Mouse (Mus musculus) c-Kit-positive CD71-positive TER-119-positive erythroid progenitor cells, embryonic 14.5 days (primary cell): ENCODE data around the gene Anp32e.
"Not testable (repeated sequence)": the region's sequence is repeated elsewhere in the genome, so short reads cannot be mapped to it uniquely, and the experiment has no call there.

ENCODE experiments used
- DNase-seq: peaks from one replicate; pipeline ENCODE4 v3.0.0-alpha.2; 2013; ENCODE audit warnings: low spot score

Anp32e gene

GRCm38 (mm10) chr3:95977079-95977478 is 48.0 kb downstream of the Anp32e start:
- DNase-seq, result no peak

- DNase-seq, result not testable (repeated sequence)
Observed at GRCm38 (mm10) chr3:95977587-95977986, 48.5 kb downstream of the Anp32e start.

GRCm38 (mm10) chr3:95978265-95978664 is 49.2 kb downstream of the Anp32e start:
- DNase-seq, result no peak

- no peak for DNase-seq
Observed at GRCm38 (mm10) chr3:95980276-95980970, 51.4 kb downstream of the Anp32e start.

- DNase-seq, result no peak
Observed at GRCm38 (mm10) chr3:95982129-95982528, 53.1 kb downstream of the Anp32e start.

- no peak for DNase-seq
Observed at GRCm38 (mm10) chr3:95985209-95986000, 56.4 kb downstream of the Anp32e start.

GRCm38 (mm10) chr3:95986001-95986622 is 57.1 kb downstream of the Anp32e start:
- no peak for DNase-seq

GRCm38 (mm10) chr3:95986984-95987383 is 57.9 kb downstream of the Anp32e start:
- DNase-seq, result no peak

- no peak for DNase-seq
Observed at GRCm38 (mm10) chr3:95987386-95988110, 58.5 kb downstream of the Anp32e start.

GRCm38 (mm10) chr3:95988138-95988537 is 59.1 kb downstream of the Anp32e start:
- no peak for DNase-seq

- no peak for DNase-seq
Observed at GRCm38 (mm10) chr3:95988969-95989368, 59.9 kb downstream of the Anp32e start.

GRCm38 (mm10) chr3:95990413-95990941 is 61.4 kb downstream of the Anp32e start:
- DNase-seq, result no peak

- no peak for DNase-seq
Observed at GRCm38 (mm10) chr3:95992990-95993603, 64.1 kb downstream of the Anp32e start.

- no peak for DNase-seq
Observed at GRCm38 (mm10) chr3:95993881-95994280, 64.8 kb downstream of the Anp32e start.

GRCm38 (mm10) chr3:95994381-95994846 is 65.4 kb downstream of the Anp32e start:
- DNase-seq, result no peak

GRCm38 (mm10) chr3:95994975-95995801 is 66.1 kb downstream of the Anp32e start:
- no peak for DNase-seq

- DNase-seq, result no peak
Observed at GRCm38 (mm10) chr3:95995802-95996428, 66.9 kb downstream of the Anp32e start, which contains the start of gene Plekho1. Gene Plekho1, minus strand, starts transcription at chr3:95996001.

GRCm38 (mm10) chr3:95996451-95997073 is 67.5 kb downstream of the Anp32e start:
- no peak for DNase-seq
